Mouse (Mus musculus) hindbrain, embryonic 10.5 days (tissue): ENCODE data around the gene Picalm. TPM values are rescaled to one million over a fixed set of nuclear protein-coding genes. Genes with fewer than 3 reads are reported as not detected.

Experiments used
- DNase-seq: peaks from one replicate; pipeline ENCODE4 v3.0.0-alpha.2; 2017; ENCODE audit warnings: low spot score
- H3K27ac ChIP-seq: fragments of 300-500 bp; sonication (generic); 2 replicates; pipeline ENCODE4 v1.5.1; 2016; ENCODE audit warnings: mild to moderate bottlenecking, moderate library complexity
- H3K27me3 ChIP-seq: fragments of 300-500 bp; sonication (generic); 2 replicates; pipeline ENCODE4 v1.6.1; 2016; ENCODE audit warnings: mild to moderate bottlenecking; ENCODE audit not compliant: poor library complexity, insufficient read depth, severe bottlenecking
- H3K36me3 ChIP-seq: fragments of 300-500 bp; sonication (generic); 2 replicates; pipeline ENCODE4 v1.6.1; 2016; ENCODE audit warnings: mild to moderate bottlenecking, moderate library complexity
- H3K4me1 ChIP-seq: fragments of 300-500 bp; sonication (generic); replicated peaks from 2 replicates; pipeline ENCODE4 v1.6.1; 2016; ENCODE audit warnings: mild to moderate bottlenecking
- H3K4me3 ChIP-seq: fragments of 300-500 bp; sonication (generic); 2 replicates; pipeline ENCODE4 v1.5.1; 2016; ENCODE audit warnings: mild to moderate bottlenecking, moderate library complexity
- H3K9me3 ChIP-seq: fragments of 300-500 bp; sonication (generic); 2 replicates; pipeline ENCODE4 v1.6.1; 2016; ENCODE audit warnings: mild to moderate bottlenecking, moderate library complexity
- WGBS: fragments of 180-500 bp; shearing (Covaris S2); methylation state at CpG from one replicate; pipeline ENCODE4 v1.1.7; 2016; 5-methylcytosine and 5-hydroxymethylcytosine counted together
- polyA plus RNA-seq: library from polyadenylated mRNA; unstranded; fragments of >200 nt; fragmentation: Nextera tagmentation; extraction: Ambion mirVana; gene quantifications from 2 replicates; pipeline ENCODE4 v1.2.1, GENCODE M21; 2016

The Picalm gene
- polyA plus RNA-seq, 1 experiment from 2014 or later, result 26.3 TPM

DNA sequence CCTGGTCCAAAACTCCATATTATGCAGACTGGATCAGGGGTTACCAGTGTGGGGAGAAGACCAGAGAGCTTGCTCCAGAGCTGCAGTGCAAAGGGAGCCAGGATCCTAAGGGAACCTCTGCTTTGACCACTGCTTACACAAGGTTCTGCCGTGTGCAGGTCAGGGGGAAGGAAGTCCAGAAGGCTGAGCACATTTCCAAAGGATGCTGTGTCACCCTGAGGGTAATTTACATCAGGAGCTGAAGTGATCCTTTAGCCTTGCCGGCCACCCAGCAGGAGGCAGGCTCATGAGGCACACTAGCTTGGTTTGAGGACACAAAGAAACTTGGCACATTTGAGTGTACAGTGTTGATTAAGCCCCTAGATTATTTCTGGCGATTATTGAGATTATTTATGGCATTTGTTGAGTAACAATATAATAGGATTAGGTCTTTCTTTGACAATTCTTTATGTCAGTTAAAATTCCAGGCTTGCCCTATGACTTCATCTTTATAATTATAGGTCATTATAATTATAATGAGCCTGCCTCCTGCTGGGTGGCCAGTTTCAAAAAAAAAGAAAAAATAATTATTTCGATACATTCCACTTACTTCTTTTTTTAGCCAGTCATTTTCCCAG is 106.4 kb downstream of the Picalm start:
- Histone ChIP-seq H3K9me3 (no peaks in the 10 kb centered on the region), H3K27me3 (no peaks in the 10 kb centered on the region), H3K4me1 (peaks cover 14% of the 10 kb centered on the region), H3K27ac (no peak overlapping the region), H3K4me3 (no peak overlapping the region), H3K36me3 (no peaks in the 10 kb centered on the region)
- 57% methylated on average over 4 of the region's 4 CpGs for WGBS
- DNase-seq, result no peak

DNA sequence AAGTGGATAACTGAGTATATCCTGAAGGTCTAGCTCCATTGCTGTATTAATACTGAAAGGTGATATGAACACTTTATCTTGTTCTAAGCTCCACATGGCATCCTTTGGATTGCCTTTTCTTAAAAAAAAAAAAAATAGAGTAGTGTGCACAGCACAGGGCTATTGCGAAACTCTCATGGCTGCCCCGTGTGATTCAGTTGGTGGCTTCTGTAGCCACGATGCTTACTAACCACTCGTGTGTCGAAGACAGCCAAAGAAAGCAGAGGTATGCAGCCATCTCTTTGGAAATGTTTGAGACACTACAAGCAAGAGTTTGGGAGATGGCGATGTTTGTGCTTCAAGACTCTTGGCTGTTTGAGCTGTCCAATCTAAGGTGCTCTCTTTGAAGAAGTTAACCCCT is 113.1 kb downstream of the Picalm start:
- 94% methylated on average over 6 of the region's 6 CpGs for WGBS
- Histone ChIP-seq H3K9me3 (no peaks in the 10 kb centered on the region), H3K4me1 (no peaks in the 10 kb centered on the region), H3K27ac (no peak overlapping the region), H3K36me3 (no peaks in the 10 kb centered on the region), H3K27me3 (no peaks in the 10 kb centered on the region), H3K4me3 (no peak overlapping the region)
- DNase-seq, result no peak

DNA sequence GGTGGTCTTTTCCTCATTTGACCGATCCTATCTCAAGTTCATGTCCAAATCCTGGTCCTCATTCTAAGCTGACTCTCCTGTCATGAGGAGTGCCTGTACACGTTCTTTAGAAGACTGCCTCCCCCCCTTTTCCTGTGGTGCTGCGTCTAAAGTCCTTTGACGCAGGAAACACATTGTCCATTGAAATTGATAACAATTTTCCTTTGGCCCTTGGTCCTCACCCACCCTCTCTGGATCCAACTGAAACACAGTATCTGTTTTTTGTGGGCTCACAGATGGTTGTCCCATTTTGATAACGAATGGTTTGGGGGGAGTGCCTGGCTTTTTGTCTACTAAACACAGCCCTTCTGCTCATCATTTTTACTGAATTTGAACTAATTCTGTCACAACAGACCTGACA is 113.6 kb downstream of the Picalm start:
- H3K9me3 ChIP-seq, result no peaks in the 10 kb centered on the region
- WGBS, result 84% methylated on average over 5 of the region's 5 CpGs
- no peaks in the 10 kb centered on the region for H3K36me3 ChIP-seq
- no peak overlapping the region for H3K27ac ChIP-seq
- DNase-seq, result no peak
- no peak overlapping the region for H3K4me3 ChIP-seq
- H3K27me3 ChIP-seq, result no peaks in the 10 kb centered on the region
- no peaks in the 10 kb centered on the region for H3K4me1 ChIP-seq

DNA sequence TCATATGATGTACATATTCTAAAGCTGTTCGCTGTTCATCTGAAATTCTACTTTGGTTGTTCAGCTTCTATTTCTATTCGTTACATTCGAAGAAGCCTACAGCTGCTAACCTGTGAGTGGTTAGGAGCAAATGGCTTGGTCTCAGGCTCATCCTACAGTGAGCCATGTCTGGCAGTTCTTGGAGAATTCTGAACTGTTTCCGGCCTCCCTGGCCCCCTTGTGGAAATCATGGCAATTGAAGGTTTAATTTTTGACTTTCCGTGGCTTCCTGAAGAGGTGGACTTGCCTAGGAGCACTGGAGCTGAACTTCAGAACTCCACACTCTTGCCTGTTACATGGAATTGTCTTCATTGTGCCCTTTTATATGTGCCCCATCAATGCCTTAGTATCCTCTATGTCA is 122.9 kb downstream of the Picalm start:
- no peaks in the 10 kb centered on the region for H3K4me1 ChIP-seq
- no peak overlapping the region for H3K27ac ChIP-seq
- no peak for DNase-seq
- 73% methylated on average over 5 of the region's 5 CpGs for WGBS
- no peak overlapping the region for H3K4me3 ChIP-seq
- no peaks in the 10 kb centered on the region for H3K36me3 ChIP-seq
- no peaks in the 10 kb centered on the region for H3K9me3 ChIP-seq
- no peaks in the 10 kb centered on the region for H3K27me3 ChIP-seq

DNA sequence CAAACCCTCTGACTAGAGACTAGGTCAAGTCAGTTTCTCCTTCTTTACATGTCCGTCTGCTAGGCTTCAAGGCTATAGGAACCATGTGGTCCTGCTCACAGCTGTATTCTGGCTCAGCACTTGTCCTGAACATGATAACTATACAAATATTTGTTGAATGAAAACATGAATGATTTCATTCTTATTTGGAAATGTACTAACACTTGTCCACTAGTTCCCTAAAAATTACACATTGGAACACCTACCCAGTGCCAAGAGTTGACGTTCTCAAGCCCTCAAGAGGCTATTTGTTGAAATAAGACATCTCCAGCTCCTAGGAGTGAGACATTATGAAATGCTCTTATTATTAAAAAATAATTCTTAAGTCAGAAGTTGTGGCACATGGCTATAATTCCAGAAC is 128.7 kb downstream of the Picalm start:
- 93% methylated on average over 2 of the region's 2 CpGs for WGBS
- Histone ChIP-seq H3K27ac (no peak overlapping the region), H3K9me3 (no peaks in the 10 kb centered on the region), H3K4me3 (no peak overlapping the region), H3K36me3 (no peaks in the 10 kb centered on the region), H3K4me1 (peaks cover 8% of the 10 kb centered on the region), H3K27me3 (no peaks in the 10 kb centered on the region)
- DNase-seq, result no peak

DNA sequence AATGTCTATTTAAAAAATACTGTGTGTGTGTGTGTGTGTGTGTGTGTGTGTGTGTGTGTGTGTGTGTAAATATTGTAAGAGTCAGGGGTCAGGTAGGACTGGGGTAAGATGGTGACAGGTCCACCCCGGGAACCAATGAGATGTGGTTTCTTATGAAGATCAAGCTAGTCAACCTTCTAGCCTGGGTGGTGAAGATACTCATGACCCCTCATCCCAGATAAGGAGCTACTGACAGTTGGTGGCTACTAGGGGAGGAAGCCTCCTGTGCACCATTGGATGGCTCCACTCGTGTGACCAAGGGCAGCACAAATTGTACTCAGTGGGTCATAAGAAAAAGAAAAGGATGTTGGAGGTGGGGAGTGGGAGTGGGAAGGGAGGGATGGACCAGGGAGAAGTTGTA is 129.9 kb downstream of the Picalm start:
- Histone ChIP-seq H3K4me1 (peaks cover 8% of the 10 kb centered on the region), H3K4me3 (no peak overlapping the region), H3K9me3 (no peaks in the 10 kb centered on the region), H3K27ac (no peak overlapping the region), H3K27me3 (no peaks in the 10 kb centered on the region), H3K36me3 (no peaks in the 10 kb centered on the region)
- 84% methylated on average over 2 of the region's 2 CpGs for WGBS
- DNase-seq, result no peak

DNA sequence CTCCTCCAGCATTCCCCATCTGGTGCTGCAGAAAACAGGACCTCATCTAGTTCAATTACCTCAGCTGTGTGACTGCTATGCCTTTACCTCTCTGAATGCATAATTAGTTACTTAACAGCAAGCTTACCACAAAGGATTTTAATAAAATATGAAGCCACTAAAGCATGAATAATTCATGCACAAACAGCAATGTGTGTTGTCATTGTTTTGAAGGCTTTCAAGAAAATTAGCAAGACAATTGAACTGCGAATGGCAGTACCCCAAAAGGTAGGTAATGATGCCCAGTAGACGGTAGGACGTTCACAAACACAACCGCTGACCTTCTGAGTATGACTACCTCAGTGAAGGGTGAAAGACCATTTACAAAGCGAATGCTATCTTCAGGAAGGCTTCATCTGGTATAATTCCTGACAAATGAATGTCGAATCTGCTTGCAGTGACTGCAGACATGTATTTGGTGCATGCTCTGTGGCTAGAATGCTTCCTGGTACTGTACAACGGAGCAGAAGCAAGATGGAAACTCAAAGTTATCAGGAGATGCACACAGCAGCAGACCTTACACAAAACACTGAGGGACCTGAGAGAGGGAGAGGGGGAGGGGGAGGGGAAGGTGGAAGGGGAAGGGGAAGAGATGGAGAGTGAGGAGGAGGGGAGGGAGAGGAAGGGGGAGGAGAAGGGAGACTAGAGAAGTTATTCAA is 132.0 kb downstream of the Picalm start:
- Histone ChIP-seq H3K27ac (peak overlapping the region; percentile 76), H3K36me3 (no peaks in the 10 kb centered on the region), H3K4me1 (peaks cover 17% of the 10 kb centered on the region), H3K9me3 (no peaks in the 10 kb centered on the region), H3K27me3 (no peaks in the 10 kb centered on the region), H3K4me3 (peak overlapping the region; percentile 13; the same call in 1 of the 2 replicates)
- DNase-seq, result no peak
- 33% methylated on average over 7 of the region's 7 CpGs for WGBS

Other genes with a start within 250 kb of the Picalm start
- 0.16 and 0.31 TPM in 2 replicates for gene Ccdc81, start 226.6 kb upstream of the Picalm start, polyA plus RNA-seq
- 166 and 168 TPM in 2 replicates for gene Hikeshi, start 189.0 kb upstream of the Picalm start, polyA plus RNA-seq
- 68.3 and 81.1 TPM in 2 replicates for gene Eed, start 149.2 kb upstream of the Picalm start, polyA plus RNA-seq
- gene Ccdc83, start 135.6 kb downstream of the Picalm start, polyA plus RNA-seq, result not detected in 2 replicates
- gene Sytl2, start 172.0 kb downstream of the Picalm start, polyA plus RNA-seq, result 2.7 and 2.9 TPM in 2 replicates